Mouse (Mus musculus): Measurements from ENCODE around the gene Cdk14. TPM values are rescaled to one million over a fixed set of nuclear protein-coding genes. Genes with fewer than 3 reads are reported as not detected.

Gene Cdk14
- polyA plus RNA-seq, 1 experiment = 48.5 TPM

DNA sequence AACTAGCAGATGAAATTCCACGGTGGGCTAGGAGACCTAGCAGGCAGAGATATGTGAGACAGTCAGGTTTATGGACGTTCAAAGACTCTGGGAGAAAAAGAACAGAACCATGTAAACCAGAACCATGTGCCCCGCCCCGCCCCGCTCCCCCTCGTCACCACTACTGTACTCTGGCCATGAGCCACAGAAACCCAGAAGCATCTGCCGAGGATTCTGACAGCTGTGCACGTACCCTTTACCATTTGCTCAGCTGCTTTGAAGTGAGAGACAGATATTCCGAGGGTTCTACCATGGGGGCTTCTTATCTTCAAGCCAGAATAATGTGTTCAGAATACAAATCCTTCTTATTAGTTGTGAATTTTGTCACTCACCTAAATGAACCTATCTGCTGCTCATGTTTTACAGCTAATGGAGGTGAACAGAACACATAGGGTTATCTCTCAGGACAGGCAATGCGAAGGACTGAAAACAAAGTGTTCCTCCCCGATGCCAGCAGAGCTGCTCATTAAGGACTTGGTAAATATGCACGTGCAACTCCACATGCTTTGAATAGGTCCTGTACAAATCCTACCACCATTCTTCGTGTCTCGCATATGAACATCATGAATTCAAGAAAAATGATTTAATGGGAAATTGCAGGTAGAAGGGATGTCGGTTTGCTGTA lies 412.5 kb downstream of the Cdk14 start:
- no peaks in the 10 kb centered on the region; the same call in 1 of the 2 replicates for H3K27me3 ChIP-seq (ENCODE audit: control insufficient read depth, insufficient read depth, low read length)
- no peak for DNase-seq
- H3K27ac ChIP-seq (ENCODE audit: insufficient read depth, low read length) = no peak overlapping the region

GRCm38 (mm10) chr5:5005633-5006032 lies 414.5 kb downstream of the Cdk14 start:
- H3K4me1 ChIP-seq (ENCODE audit: control insufficient read depth, insufficient read depth, low read length) = no peaks in the 10 kb centered on the region
- no peak overlapping the region for H3K4me3 ChIP-seq (replicated peaks; ENCODE audit: insufficient read depth, low read depth, low read length)
- H3K27ac ChIP-seq (ENCODE audit: insufficient read depth, low read length) = no peak overlapping the region
- 78% methylated on average over 1 of the region's 1 CpGs for WGBS
- H3K27me3 ChIP-seq (ENCODE audit: control insufficient read depth, insufficient read depth, low read length) = no peaks in the 10 kb centered on the region; the same call in 1 of the 2 replicates
- no peak for TF ChIP-seq POLR2A (IDR thresholded peaks at IDR 0.05; ENCODE audit: borderline replicate concordance, insufficient read depth, low read length)
- no peak for TF ChIP-seq CTCF (IDR thresholded peaks at IDR 0.05; ENCODE audit: borderline replicate concordance, insufficient read depth, low read depth, low read length)
- no peak for DNase-seq

More for the DNA sequence above, 412.5 kb downstream of the Cdk14 start:
- Histone ChIP-seq H3K4me3 (replicated peaks; ENCODE audit: insufficient read depth, low read depth, low read length) (no peak overlapping the region), H3K4me1 (ENCODE audit: control insufficient read depth, insufficient read depth, low read length) (no peaks in the 10 kb centered on the region)
- WGBS = 78% methylated on average over 15 of the region's 15 CpGs
- TF ChIP-seq CTCF (IDR thresholded peaks at IDR 0.05; ENCODE audit: borderline replicate concordance, insufficient read depth, low read depth, low read length) (no peak), POLR2A (IDR thresholded peaks at IDR 0.05; ENCODE audit: borderline replicate concordance, insufficient read depth, low read length) (no peak)

DNA sequence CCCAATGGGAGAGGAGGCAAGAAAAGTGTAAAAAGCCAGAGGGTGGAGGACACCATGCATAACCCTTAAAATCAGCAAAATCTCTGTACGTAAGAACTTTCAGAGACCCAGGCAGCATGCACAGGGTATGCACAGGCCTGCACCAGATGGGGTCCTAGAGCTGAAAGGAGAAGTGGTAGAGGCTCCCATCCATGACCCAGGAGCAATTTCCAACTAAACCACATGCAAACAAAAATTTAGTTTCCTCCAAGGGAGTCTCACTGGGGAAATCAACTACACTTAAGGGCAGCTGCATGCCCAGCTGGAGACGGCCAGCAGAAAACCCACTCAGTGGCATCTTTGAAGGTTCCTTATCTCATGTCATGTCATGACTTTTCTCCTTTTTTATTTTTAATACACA lies 415.4 kb downstream of the Cdk14 start:
- 98% methylated on average over 2 of the region's 2 CpGs for WGBS

DNA sequence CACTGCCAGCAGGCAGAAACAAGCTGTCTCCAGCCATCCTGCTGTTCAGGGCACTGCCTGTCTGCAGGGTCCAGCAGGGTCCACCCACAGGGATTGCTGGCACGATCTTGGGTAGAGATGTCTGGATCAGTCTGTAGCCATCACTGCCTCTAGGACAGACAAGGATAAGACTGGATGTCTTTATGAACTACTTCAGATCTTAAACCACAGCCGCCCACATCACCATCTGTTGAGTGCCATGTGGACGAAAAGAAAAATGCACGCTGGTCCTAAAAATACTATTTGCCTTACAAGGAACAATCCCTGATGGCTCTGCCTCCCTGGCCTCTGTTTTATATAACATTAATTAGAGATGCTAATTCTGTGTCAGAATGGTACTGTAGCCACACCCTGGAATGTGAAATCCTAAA lies 426.9 kb downstream of the Cdk14 start:
- no peak overlapping the region for H3K4me3 ChIP-seq (replicated peaks; ENCODE audit: insufficient read depth, low read depth, low read length)
- no peak for TF ChIP-seq POLR2A (IDR thresholded peaks at IDR 0.05; ENCODE audit: borderline replicate concordance, insufficient read depth, low read length)
- no peak for TF ChIP-seq CTCF (IDR thresholded peaks at IDR 0.05; ENCODE audit: borderline replicate concordance, insufficient read depth, low read depth, low read length)
- no peak overlapping the region for H3K27ac ChIP-seq (ENCODE audit: insufficient read depth, low read length)
- no peaks in the 10 kb centered on the region for H3K27me3 ChIP-seq (ENCODE audit: control insufficient read depth, insufficient read depth, low read length)
- peak; percentile 18 to 23 for DNase-seq
- WGBS = 20% methylated on average over 4 of the region's 4 CpGs
- H3K4me1 ChIP-seq (ENCODE audit: control insufficient read depth, insufficient read depth, low read length) = peaks cover 3% of the 10 kb centered on the region; the same call in 1 of the 2 replicates

More for the DNA sequence above, 415.4 kb downstream of the Cdk14 start:
- no peak overlapping the region for H3K4me3 ChIP-seq (replicated peaks; ENCODE audit: insufficient read depth, low read depth, low read length)
- no peaks in the 10 kb centered on the region for H3K4me1 ChIP-seq (ENCODE audit: control insufficient read depth, insufficient read depth, low read length)
- no peaks in the 10 kb centered on the region; the same call in 1 of the 2 replicates for H3K27me3 ChIP-seq (ENCODE audit: control insufficient read depth, insufficient read depth, low read length)
- no peak for DNase-seq
- no peak overlapping the region for H3K27ac ChIP-seq (ENCODE audit: insufficient read depth, low read length)
- TF ChIP-seq CTCF (IDR thresholded peaks at IDR 0.05; ENCODE audit: borderline replicate concordance, insufficient read depth, low read depth, low read length) (no peak), POLR2A (IDR thresholded peaks at IDR 0.05; ENCODE audit: borderline replicate concordance, insufficient read depth, low read length) (no peak)

GRCm38 (mm10) chr5:4991023-4991422 lies 429.1 kb downstream of the Cdk14 start:
- DNase-seq = no peak
- 93% methylated on average over 2 of the region's 2 CpGs for WGBS
- H3K4me1 ChIP-seq (ENCODE audit: control insufficient read depth, insufficient read depth, low read length) = peaks cover 3% of the 10 kb centered on the region; the same call in 1 of the 2 replicates
- H3K27me3 ChIP-seq (ENCODE audit: control insufficient read depth, insufficient read depth, low read length) = no peaks in the 10 kb centered on the region
- TF ChIP-seq POLR2A (IDR thresholded peaks at IDR 0.05; ENCODE audit: borderline replicate concordance, insufficient read depth, low read length) = no peak
- no peak for TF ChIP-seq CTCF (IDR thresholded peaks at IDR 0.05; ENCODE audit: borderline replicate concordance, insufficient read depth, low read depth, low read length)
- H3K4me3 ChIP-seq (replicated peaks; ENCODE audit: insufficient read depth, low read depth, low read length) = no peak overlapping the region
- no peak overlapping the region for H3K27ac ChIP-seq (ENCODE audit: insufficient read depth, low read length)

- WGBS = 85% methylated on average over 5 of the region's 5 CpGs
- no peak for DNase-seq
- no peaks in the 10 kb centered on the region for H3K27me3 ChIP-seq (ENCODE audit: control insufficient read depth, insufficient read depth, low read length)
- peaks cover 3% of the 10 kb centered on the region; the same call in 1 of the 2 replicates for H3K4me1 ChIP-seq (ENCODE audit: control insufficient read depth, insufficient read depth, low read length)
- H3K4me3 ChIP-seq (replicated peaks; ENCODE audit: insufficient read depth, low read depth, low read length) = no peak overlapping the region
- no peak overlapping the region for H3K27ac ChIP-seq (ENCODE audit: insufficient read depth, low read length)
- TF ChIP-seq CTCF (IDR thresholded peaks at IDR 0.05; ENCODE audit: borderline replicate concordance, insufficient read depth, low read depth, low read length) (no peak), POLR2A (IDR thresholded peaks at IDR 0.05; ENCODE audit: borderline replicate concordance, insufficient read depth, low read length) (no peak)
These were observed 429.9 kb downstream of the Cdk14 start for GRCm38 (mm10) chr5:4990237-4990636.

- no peak overlapping the region for H3K4me3 ChIP-seq (replicated peaks; ENCODE audit: insufficient read depth, low read depth, low read length)
- 75% methylated on average over 2 of the region's 2 CpGs for WGBS
- no peak for TF ChIP-seq CTCF (IDR thresholded peaks at IDR 0.05; ENCODE audit: borderline replicate concordance, insufficient read depth, low read depth, low read length)
- no peak for TF ChIP-seq POLR2A (IDR thresholded peaks at IDR 0.05; ENCODE audit: borderline replicate concordance, insufficient read depth, low read length)
- no peaks in the 10 kb centered on the region for H3K4me1 ChIP-seq (ENCODE audit: control insufficient read depth, insufficient read depth, low read length)
- no peak for DNase-seq
- H3K27me3 ChIP-seq (ENCODE audit: control insufficient read depth, insufficient read depth, low read length) = no peaks in the 10 kb centered on the region
- no peak overlapping the region for H3K27ac ChIP-seq (ENCODE audit: insufficient read depth, low read length)
These were observed 433.9 kb downstream of the Cdk14 start for GRCm38 (mm10) chr5:4986181-4986580.

DNA sequence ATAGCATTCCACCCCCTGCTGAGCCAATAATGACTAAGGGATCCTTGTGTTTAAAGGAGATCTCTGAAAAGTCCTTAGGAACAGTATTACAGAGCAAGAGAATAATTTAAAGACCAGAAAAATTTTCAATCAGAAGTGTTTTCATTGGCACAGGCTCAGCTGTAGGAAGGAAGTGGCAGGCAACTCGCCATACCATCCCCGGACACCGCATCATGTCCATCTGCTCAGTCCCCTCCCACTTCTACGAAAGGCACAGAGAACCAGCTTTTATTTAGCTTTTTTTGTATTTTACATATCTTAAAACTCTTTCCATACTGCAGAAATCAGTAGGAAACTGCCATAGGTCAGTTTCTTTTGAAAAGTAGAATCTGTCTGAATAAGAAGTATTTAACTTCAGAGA lies 440.6 kb downstream of the Cdk14 start:
- 45% methylated on average over 4 of the region's 4 CpGs for WGBS

More for the DNA sequence above, 440.6 kb downstream of the Cdk14 start:
- Histone ChIP-seq H3K4me1 (ENCODE audit: control insufficient read depth, insufficient read depth, low read length) (no peaks in the 10 kb centered on the region), H3K27ac (ENCODE audit: insufficient read depth, low read length) (no peak overlapping the region), H3K4me3 (replicated peaks; ENCODE audit: insufficient read depth, low read depth, low read length) (no peak overlapping the region), H3K27me3 (ENCODE audit: control insufficient read depth, insufficient read depth, low read length) (no peaks in the 10 kb centered on the region)
- no peak for DNase-seq
- TF ChIP-seq POLR2A (IDR thresholded peaks at IDR 0.05; ENCODE audit: borderline replicate concordance, insufficient read depth, low read length) (no peak), CTCF (IDR thresholded peaks at IDR 0.05; ENCODE audit: borderline replicate concordance, insufficient read depth, low read depth, low read length) (no peak)

All from cerebellum, adult 2 months (tissue).